Mouse (Mus musculus): ENCODE data around the gene Vav2. TPM values are rescaled to one million over a fixed set of nuclear protein-coding genes. Genes with fewer than 3 reads are reported as not detected.

The Vav2 gene
- polyA plus RNA-seq, 1 experiment from 2014 or later = 4.5 TPM

DNA sequence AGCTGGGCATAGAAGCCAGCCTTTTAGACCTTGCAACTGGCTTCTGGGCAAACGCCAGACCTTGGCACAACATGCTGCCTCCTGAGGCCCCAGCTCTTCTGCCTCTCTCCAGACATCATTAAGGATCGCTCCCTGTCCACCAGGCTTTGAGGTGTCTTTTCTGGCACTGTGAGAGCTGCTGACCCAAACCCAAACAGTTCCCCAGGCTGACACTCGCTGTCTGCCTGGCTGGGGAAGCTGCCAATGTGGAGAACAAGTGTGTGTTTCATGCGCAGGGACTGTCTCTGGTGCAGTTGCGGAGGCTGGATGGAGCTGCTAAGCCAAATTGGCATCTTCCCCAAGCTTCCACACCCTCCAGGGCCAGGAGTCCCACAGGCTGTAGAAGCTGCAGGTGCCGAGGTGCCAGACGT is 203.8 kb downstream of the Vav2 start:
- H3K4me1 ChIP-seq (replicated peaks) = peaks cover 25% of the 10 kb centered on the region
- ATAC-seq (ENCODE audit: insufficient number of reproducible peaks, low FRiP score) = no peak
- WGBS = 85% methylated on average over 7 of the region's 7 CpGs
- no peak overlapping the region for H3K4me3 ChIP-seq
- H3K9ac ChIP-seq = no peak overlapping the region
- peaks cover 17% of the 10 kb centered on the region for H3K36me3 ChIP-seq
- no peaks in the 10 kb centered on the region for H3K27me3 ChIP-seq (replicated peaks)
- no peaks in the 10 kb centered on the region for H3K9me3 ChIP-seq (replicated peaks)
- no peak overlapping the region for H3K27ac ChIP-seq (ENCODE audit: poor library complexity, severe bottlenecking)
- no peak overlapping the region for H3K4me2 ChIP-seq

DNA sequence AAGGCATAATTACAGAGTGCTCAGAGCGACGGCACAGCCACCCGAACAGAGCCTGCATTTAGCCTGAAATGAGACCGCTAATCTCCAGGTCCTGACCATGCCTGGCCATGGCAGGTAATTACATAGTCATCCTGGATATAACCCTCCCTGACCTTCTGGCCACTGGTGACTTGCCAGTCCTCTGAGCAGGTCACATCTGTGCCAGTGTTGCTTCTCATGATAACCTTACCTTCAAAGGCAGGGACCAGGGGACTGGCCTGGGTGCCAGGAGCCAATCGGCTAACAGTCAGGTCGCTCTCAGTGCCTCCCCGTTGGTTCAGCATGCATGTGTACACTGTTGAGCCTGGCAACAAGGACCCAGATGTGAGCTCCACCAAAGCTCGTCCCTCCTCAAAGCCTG is 208.3 kb downstream of the Vav2 start:
- Histone ChIP-seq H3K4me2 (no peak overlapping the region), H3K27me3 (replicated peaks) (no peaks in the 10 kb centered on the region), H3K9me3 (replicated peaks) (no peaks in the 10 kb centered on the region), H3K36me3 (no peaks in the 10 kb centered on the region), H3K4me1 (replicated peaks) (peaks cover 48% of the 10 kb centered on the region), H3K4me3 (no peak overlapping the region), H3K27ac (ENCODE audit: poor library complexity, severe bottlenecking) (peak overlapping the region; percentile 74), H3K9ac (no peak overlapping the region)
- ATAC-seq (ENCODE audit: insufficient number of reproducible peaks, low FRiP score) = no peak
- 78% methylated on average over 8 of the region's 8 CpGs for WGBS

- no peaks in the 10 kb centered on the region for H3K27me3 ChIP-seq (replicated peaks)
- peak; percentile 74 for ATAC-seq (ENCODE audit: insufficient number of reproducible peaks, low FRiP score)
- peak overlapping the region; percentile 90 for H3K27ac ChIP-seq (ENCODE audit: poor library complexity, severe bottlenecking)
- H3K9ac ChIP-seq = no peak overlapping the region
- H3K4me1 ChIP-seq (replicated peaks) = peaks cover 53% of the 10 kb centered on the region
- no peaks in the 10 kb centered on the region for H3K9me3 ChIP-seq (replicated peaks)
- H3K36me3 ChIP-seq = no peaks in the 10 kb centered on the region
- H3K4me2 ChIP-seq = no peak overlapping the region
- 47% methylated on average over 2 of the region's 2 CpGs for WGBS
- no peak overlapping the region for H3K4me3 ChIP-seq
Observed at GRCm38 (mm10) chr2:27218121-27218544, 208.7 kb downstream of the Vav2 start.

- Histone ChIP-seq H3K36me3 (no peaks in the 10 kb centered on the region), H3K9ac (no peak overlapping the region), H3K27ac (ENCODE audit: poor library complexity, severe bottlenecking) (no peak overlapping the region), H3K4me2 (no peak overlapping the region), H3K9me3 (replicated peaks) (no peaks in the 10 kb centered on the region), H3K4me1 (replicated peaks) (peaks cover 77% of the 10 kb centered on the region), H3K4me3 (no peak overlapping the region), H3K27me3 (replicated peaks) (peaks cover 7% of the 10 kb centered on the region; the same call in 1 of the 2 replicates)
- no peak for ATAC-seq (ENCODE audit: insufficient number of reproducible peaks, low FRiP score)
- 82% methylated on average over 2 of the region's 2 CpGs for WGBS
Observed at GRCm38 (mm10) chr2:27215537-27215936, 211.3 kb downstream of the Vav2 start.

Small RNA genes lying within 50 kb of the gene (microRNA-seq; reads per million reads assigned to microRNA genes)
- gene Gm24049 (not detected), gene Mir7578 (not detected)

Other genes starting within 250 kb of the Vav2 start
- gene Sardh, start 178.7 kb downstream of the Vav2 start, polyA plus RNA-seq (2016; fragmentation: Nextera tagmentation; extraction: Ambion mirVana) = 19.0 and 22.5 TPM in 2 replicates
- 2.9 and 3.2 TPM in 2 replicates for gene Brd3os, start 15.3 kb upstream of the Vav2 start, polyA plus RNA-seq (2016; fragmentation: Nextera tagmentation; extraction: Ambion mirVana)
- 80.9 and 87.1 TPM in 2 replicates for gene Brd3, start 80.6 kb upstream of the Vav2 start, polyA plus RNA-seq (2016; fragmentation: Nextera tagmentation; extraction: Ambion mirVana)
- 33.7 and 36.1 TPM in 2 replicates for gene Wdr5, start 88.1 kb upstream of the Vav2 start, polyA plus RNA-seq (2016; fragmentation: Nextera tagmentation; extraction: Ambion mirVana)
- gene Rxra, start 249.4 kb upstream of the Vav2 start, polyA plus RNA-seq (2016; fragmentation: Nextera tagmentation; extraction: Ambion mirVana) = 7.8 and 8.6 TPM in 2 replicates